Mouse (Mus musculus) kidney, postnatal 10 days (tissue): ENCODE results near the gene Coch.
"Not testable (repeated sequence)": the region's sequence is repeated elsewhere in the genome, so short reads cannot be mapped to it uniquely, and the experiment has no call there.

Experiments
- DNase-seq: peaks from one replicate; pipeline ENCODE4 v3.0.0; 2021; ENCODE audit warnings: mixed read lengths

Gene Coch

DNA sequence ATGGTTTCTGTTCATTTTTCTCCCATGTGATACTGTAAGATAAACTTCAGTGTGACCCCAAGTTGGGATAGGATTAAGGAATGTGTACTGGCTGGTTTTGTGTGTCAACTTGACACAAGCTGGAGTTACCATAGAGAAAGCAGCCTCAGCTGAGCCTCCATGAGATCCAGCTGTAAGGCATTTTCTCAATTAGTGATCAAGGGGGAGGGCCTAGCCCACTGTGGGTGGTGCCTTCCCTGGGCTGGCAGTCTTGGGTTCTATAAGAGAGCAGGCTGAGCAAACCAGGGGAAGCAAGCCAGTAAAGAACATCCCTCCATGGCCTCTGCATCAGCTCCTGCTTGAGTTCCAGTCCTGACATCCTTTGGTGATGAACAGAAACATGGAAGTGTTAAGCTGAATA, 56.3 kb downstream of the Coch start:
- not testable (repeated sequence) for DNase-seq
